Mouse (Mus musculus) yolk sac, embryonic 10.5 days (tissue): ENCODE results near the gene Rtn4r.
"Not testable (repeated sequence)": the region's sequence is repeated elsewhere in the genome, so short reads cannot be mapped to it uniquely, and the experiment has no call there.

Experiments used
- DNase-seq: peaks from one replicate; pipeline ENCODE4 v3.0.0-alpha.2; 2017; ENCODE audit warnings: low spot score

The Rtn4r gene

GRCm38 (mm10) chr16:18194208-18194985 lies 67.0 kb downstream of the Rtn4r start:
- no peak for DNase-seq

- DNase-seq: no peak
Measured at GRCm38 (mm10) chr16:18195068-18195467, 67.6 kb downstream of the Rtn4r start.

DNA sequence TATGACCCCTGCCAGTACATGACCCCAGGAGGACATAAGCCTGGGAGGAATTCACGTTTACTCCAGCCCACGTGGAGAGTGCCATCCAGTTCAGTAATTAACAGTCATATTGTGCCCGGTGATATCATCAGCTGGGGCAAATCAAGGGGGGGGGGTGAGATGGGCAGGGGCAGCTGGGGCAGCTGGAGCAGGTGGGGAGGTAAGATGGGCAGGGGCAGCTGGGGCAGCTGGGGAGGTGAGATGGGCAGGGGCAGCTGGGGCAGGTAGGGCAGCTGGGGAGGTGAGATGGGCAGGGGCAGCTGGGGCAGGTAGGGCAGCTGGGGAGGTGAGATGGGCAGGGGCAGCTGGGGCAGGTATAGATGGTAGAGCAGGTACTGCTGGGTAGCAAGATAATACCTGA lies 68.1 kb downstream of the Rtn4r start:
- DNase-seq: not testable (repeated sequence)

GRCm38 (mm10) chr16:18197881-18198280 lies 70.4 kb downstream of the Rtn4r start:
- no peak for DNase-seq

- DNase-seq: no peak
Measured at GRCm38 (mm10) chr16:18198365-18199098, 71.1 kb downstream of the Rtn4r start.

DNA sequence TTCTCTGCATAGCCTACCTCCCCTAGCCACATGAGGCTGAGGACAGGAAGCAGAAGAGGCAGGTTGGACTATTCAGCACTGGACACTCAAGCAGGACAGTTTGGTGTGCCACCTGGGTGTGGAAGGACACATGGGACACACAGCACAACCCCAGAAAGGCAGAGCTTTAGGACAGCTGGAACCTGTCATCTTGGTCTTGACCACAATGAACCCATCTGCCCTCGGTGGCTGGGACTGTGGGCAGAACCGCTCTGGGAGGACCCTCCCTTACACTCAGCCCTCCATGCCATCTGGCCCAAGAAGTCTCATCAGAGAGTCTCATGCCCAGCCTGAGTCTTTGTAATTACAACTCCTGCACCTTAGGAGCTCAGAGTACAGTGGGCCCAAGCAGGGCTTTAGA lies 72.6 kb downstream of the Rtn4r start:
- no peak for DNase-seq

DNA sequence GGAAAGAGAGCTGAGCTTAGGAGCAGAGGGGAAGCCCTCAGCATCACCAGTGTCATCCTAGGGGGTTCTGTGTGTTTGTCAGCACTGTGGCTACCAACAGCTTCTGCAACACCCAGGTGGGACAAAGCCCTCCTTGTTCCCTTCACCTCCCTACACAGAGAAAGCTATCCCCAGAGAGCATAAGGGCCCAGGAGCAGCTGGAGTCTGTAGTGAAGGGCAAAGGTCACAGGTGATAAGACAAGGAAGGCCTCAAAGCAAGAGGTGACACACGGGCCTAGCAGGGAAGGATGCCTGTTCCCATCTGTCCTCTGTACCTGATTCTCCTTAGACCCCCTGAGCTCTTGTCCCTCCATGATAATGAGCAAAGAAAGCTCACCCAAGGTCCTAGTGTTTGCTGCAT lies 74.2 kb downstream of the Rtn4r start:
- no peak for DNase-seq
